Mouse (Mus musculus): Measurements from ENCODE around the gene Tmem120a. TPM values are rescaled to one million over a fixed set of nuclear protein-coding genes. Genes with fewer than 3 reads are reported as not detected.
A peak's percentile ranks its signal among the peaks of the same experiment; 100 is the strongest.

Tmem120a gene
- polyA plus RNA-seq, 1 experiment from 2014 or later, result 54.5 TPM

DNA sequence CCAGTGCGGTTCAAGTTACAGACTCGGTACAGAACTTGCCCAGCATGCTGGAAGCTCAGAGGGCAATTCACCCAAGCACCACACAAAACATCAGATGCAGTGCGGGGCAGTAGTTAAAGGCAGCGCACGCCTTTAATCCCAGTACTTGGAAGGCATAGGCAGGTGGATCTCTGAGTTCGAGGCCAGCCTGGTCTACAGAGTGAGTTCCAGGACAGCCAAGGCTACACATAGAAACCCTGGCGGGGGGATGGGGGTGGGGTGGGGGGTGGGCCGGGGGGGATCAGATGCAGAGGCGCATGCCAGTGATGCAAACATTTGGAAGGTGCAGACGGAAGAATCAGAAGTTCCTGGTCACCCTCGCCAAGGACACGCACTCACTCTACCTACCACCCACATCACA is 494 bp upstream of the Tmem120a start:
- Histone ChIP-seq H3K4me1 (peaks cover 24% of the 10 kb centered on the region), H3K9me3 (peaks cover 19% of the 10 kb centered on the region), H3K36me3 (replicated peaks) (peaks cover 21% of the 10 kb centered on the region), H3K27ac (peak overlapping the region; percentile 84), H3K27me3 (ENCODE audit: poor library complexity, severe bottlenecking) (peaks cover 15% of the 10 kb centered on the region), H3K4me3 (peak overlapping the region; percentile 81)
- WGBS, result 22% methylated on average over 12 of the region's 12 CpGs
- no peak for DNase-seq (ENCODE audit: extremely low spot score, low spot score)

DNA sequence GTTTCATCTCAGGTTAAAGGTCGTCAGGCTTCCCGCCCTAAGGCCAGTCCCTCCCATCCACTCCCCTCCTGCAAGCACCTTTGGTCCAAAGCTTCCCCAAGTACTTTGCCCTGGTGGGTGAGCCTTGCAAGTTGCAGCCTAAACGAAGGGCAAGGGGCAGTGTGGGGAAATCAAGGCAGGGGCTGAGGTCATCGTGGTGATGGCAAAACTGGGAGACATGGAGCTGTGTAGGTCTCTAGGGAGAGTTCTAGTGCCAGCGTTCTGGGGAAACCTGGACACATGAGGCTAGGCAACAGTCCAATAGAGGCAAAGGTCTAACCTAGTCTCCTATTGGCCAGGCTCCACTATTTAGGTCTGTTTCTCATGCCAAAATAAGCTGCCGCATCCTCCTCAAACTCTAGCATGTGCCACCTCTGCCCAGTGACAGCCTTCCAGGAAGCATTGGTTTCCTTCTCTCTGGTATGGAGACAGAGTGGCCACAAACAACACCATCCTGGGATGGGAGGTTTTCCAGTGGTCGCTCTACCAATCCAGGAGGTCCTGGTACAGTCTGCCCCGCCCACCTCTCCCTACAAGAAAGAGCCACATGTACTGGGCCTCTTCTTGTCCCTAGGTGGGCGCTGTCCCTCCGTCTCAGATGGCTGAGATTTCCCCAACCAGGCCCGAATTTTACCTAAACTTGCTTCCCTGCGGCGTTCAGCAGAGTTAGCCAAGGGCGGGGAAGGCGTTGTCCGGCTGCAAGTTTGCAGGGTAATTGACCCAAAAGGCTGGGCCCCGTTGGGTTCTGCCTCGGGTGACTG is 1.1 kb downstream of the Tmem120a start:
- peaks cover 12% of the 10 kb centered on the region for H3K9me3 ChIP-seq
- H3K4me1 ChIP-seq, result peaks cover 24% of the 10 kb centered on the region
- H3K4me3 ChIP-seq, result peak overlapping the region; percentile 81
- peak; percentile 36 for DNase-seq (ENCODE audit: extremely low spot score, low spot score)
- peak overlapping the region; percentile 84 for H3K27ac ChIP-seq
- H3K36me3 ChIP-seq (replicated peaks), result peaks cover 26% of the 10 kb centered on the region
- WGBS, result 22% methylated on average over 18 of the region's 18 CpGs
- peaks cover 15% of the 10 kb centered on the region for H3K27me3 ChIP-seq (ENCODE audit: poor library complexity, severe bottlenecking)

DNA sequence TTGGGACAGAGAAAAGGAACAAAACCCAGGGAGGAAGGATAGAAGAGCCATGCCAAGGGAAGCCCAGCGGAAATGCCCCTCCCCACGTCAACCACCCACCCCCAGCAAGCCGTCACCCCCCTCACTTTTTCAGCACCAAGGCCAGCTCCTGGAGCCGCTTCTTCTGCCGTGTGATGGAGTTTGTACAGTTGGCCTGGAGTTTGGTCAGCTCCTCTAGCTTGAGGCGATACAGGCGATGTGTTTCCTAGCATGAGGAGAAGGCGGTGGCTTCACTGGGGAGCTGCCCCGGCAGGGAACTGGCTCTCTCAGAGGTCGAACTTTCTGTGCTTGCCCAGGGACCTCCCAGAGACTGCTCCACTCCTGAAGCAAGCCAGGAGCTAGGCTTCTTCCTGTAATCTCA is 2.1 kb downstream of the Tmem120a start:
- H3K27me3 ChIP-seq (ENCODE audit: poor library complexity, severe bottlenecking), result peaks cover 15% of the 10 kb centered on the region
- H3K4me1 ChIP-seq, result peaks cover 24% of the 10 kb centered on the region
- peaks cover 3% of the 10 kb centered on the region; the same call in 1 of the 2 replicates for H3K9me3 ChIP-seq
- WGBS, result 73% methylated on average over 10 of the region's 10 CpGs
- no peak overlapping the region for H3K27ac ChIP-seq
- H3K36me3 ChIP-seq (replicated peaks), result peaks cover 35% of the 10 kb centered on the region
- H3K4me3 ChIP-seq, result no peak overlapping the region
- DNase-seq (ENCODE audit: extremely low spot score, low spot score), result no peak

DNA sequence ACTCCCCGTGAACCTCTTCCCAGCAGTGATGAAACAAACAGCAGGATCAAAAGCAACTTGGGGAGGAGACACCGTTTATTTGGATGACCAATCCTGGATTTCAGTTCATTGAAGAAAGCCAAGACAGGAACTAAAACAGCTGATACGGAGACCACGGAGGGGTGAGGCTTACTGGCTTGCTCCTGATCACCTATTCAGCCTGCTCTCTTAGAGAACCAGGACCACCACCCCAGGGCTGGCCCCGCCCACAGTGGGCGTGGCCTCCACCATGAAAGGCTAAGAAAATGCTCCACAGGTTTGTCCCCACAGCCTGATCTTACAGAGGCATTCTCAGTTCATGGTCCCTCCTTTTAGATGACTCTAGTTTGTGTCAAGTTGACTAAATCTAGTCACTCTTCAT is 6.0 kb downstream of the Tmem120a start:
- DNase-seq (ENCODE audit: extremely low spot score, low spot score), result no peak
- H3K27me3 ChIP-seq (ENCODE audit: poor library complexity, severe bottlenecking), result no peaks in the 10 kb centered on the region
- H3K9me3 ChIP-seq, result no peaks in the 10 kb centered on the region
- H3K4me1 ChIP-seq, result peaks cover 11% of the 10 kb centered on the region
- H3K27ac ChIP-seq, result no peak overlapping the region
- peaks cover 74% of the 10 kb centered on the region for H3K36me3 ChIP-seq (replicated peaks)
- 35% methylated on average over 6 of the region's 6 CpGs for WGBS
- H3K4me3 ChIP-seq, result no peak overlapping the region

DNA sequence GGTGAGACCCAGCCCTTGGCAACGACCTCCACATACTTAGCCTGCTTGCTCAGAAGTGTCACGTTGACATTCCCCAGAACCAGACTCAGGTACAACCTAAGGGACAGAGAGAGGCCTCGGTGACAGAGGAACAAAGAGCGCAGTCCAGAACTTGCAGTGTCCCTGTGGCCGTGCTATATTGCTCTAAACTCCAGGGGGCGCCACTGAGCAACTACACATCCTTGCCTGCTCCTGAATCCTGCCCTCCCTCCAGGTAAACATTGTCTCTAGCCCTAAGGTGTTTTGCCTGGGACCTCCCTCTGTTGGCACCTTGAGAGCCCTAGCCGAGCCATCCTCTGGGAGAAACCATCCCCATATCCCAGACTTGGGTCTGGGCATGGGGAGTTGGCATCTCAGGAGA is 7.1 kb downstream of the Tmem120a start:
- Histone ChIP-seq H3K9me3 (no peaks in the 10 kb centered on the region), H3K36me3 (replicated peaks) (peaks cover 85% of the 10 kb centered on the region), H3K4me3 (no peak overlapping the region), H3K27me3 (ENCODE audit: poor library complexity, severe bottlenecking) (no peaks in the 10 kb centered on the region), H3K4me1 (no peaks in the 10 kb centered on the region), H3K27ac (no peak overlapping the region)
- WGBS, result 79% methylated on average over 7 of the region's 7 CpGs
- no peak for DNase-seq (ENCODE audit: extremely low spot score, low spot score)

DNA sequence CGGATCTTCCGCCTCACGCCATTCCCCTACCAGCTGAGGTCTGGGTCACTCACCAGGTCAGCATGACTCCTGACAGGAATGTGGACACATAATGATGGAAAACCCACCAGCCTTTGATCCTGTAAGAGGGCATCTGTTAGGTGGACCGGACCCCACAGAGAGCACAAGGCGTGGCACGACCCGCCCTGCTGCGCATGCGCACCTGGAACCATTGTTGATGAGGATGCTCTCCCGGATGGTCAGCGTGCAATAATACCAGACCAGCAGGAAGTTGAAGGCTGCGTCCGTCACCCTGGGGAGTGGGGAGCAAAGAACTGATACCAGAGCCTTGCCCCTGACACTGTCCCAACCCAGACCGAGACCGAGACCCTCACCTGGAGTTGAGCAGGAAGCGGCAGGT is 7.7 kb downstream of the Tmem120a start:
- no peak overlapping the region for H3K27ac ChIP-seq
- H3K36me3 ChIP-seq (replicated peaks), result peaks cover 85% of the 10 kb centered on the region
- no peak for DNase-seq (ENCODE audit: extremely low spot score, low spot score)
- 93% methylated on average over 16 of the region's 16 CpGs for WGBS
- no peak overlapping the region for H3K4me3 ChIP-seq
- H3K4me1 ChIP-seq, result no peaks in the 10 kb centered on the region
- no peaks in the 10 kb centered on the region for H3K9me3 ChIP-seq
- H3K27me3 ChIP-seq (ENCODE audit: poor library complexity, severe bottlenecking), result no peaks in the 10 kb centered on the region

DNA sequence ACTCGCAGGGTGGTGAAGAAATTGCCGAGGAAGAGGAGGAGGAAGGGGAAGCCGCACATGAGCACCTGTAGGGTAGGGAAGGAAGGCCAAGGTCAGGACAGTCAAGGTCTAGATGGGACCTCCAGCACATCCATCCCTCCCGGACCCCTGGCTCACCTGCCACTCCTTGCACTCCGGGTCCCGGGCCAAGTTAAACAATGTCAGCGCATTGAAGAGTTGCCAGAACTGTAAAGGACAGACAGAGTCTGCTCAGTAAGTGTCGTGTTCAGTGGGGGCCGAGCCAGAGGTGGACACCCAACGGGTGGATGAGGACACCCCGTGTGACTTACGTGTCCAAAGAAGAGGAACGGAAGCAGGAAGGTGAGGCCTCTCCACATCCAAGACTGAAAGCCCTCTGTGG is 8.5 kb downstream of the Tmem120a start:
- H3K27me3 ChIP-seq (ENCODE audit: poor library complexity, severe bottlenecking), result no peaks in the 10 kb centered on the region
- H3K36me3 ChIP-seq (replicated peaks), result peaks cover 85% of the 10 kb centered on the region
- no peak for DNase-seq (ENCODE audit: extremely low spot score, low spot score)
- no peak overlapping the region for H3K4me3 ChIP-seq
- WGBS, result 93% methylated on average over 13 of the region's 13 CpGs
- H3K4me1 ChIP-seq, result no peaks in the 10 kb centered on the region
- no peak overlapping the region for H3K27ac ChIP-seq
- no peaks in the 10 kb centered on the region for H3K9me3 ChIP-seq

DNA sequence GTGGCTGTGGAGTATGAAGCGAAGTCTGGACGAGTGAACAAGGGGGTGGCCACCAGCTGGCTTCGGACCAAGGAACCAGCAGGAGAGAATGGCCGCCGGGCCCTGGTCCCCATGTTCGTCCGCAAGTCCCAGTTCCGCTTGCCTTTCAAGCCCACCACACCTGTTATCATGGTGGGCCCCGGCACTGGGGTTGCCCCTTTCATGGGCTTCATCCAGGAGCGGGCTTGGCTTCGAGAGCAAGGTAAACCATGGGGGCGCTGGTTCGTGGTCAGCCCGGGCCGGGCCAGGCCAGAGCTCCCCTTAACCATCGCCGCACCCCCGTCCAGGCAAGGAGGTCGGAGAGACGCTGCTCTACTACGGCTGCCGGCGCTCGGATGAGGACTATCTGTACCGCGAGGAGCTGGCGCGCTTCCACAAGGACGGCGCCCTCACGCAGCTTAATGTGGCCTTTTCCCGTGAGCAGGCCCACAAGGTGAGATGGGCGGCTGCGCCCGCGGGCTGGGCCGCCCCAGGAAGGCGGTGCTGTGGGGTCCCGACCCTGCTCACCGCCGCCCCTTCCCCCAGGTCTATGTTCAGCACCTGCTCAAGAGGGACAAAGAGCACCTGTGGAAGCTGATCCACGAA is 10.1 kb downstream of the Tmem120a start:
- Histone ChIP-seq H3K9me3 (no peaks in the 10 kb centered on the region), H3K27me3 (ENCODE audit: poor library complexity, severe bottlenecking) (no peaks in the 10 kb centered on the region), H3K27ac (no peak overlapping the region), H3K4me1 (no peaks in the 10 kb centered on the region), H3K4me3 (no peak overlapping the region), H3K36me3 (replicated peaks) (peaks cover 89% of the 10 kb centered on the region)
- DNase-seq (ENCODE audit: extremely low spot score, low spot score), result no peak
- WGBS, result 95% methylated on average over 42 of the region's 42 CpGs

DNA sequence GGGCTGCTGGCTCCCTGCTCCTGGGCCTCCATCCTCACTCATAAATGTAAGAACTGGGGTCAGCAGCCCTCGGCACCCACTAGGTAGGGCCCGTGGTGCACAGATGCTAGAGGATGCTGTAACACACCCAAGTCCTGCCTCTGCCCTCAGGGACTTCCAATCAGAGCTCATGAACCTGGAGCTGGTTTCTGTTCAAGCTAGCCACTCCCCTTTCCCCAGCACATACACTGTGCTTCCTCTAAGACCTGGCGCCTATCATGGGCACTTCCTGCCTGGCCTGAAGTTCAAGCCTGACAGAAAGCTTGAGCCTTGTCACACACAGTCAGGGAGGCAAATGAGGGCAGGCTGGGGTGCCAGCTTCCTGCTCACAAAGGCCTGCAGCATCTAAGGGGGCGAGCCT is 11.2 kb downstream of the Tmem120a start:
- WGBS, result 94% methylated on average over 4 of the region's 4 CpGs
- no peaks in the 10 kb centered on the region for H3K9me3 ChIP-seq
- H3K4me1 ChIP-seq, result 0 out of 2 replicates have a peak, but pooled peaks cover under 1% of the 10 kb centered on the region
- H3K4me3 ChIP-seq, result no peak overlapping the region
- peaks cover 100% of the 10 kb centered on the region for H3K36me3 ChIP-seq (replicated peaks)
- no peak for DNase-seq (ENCODE audit: extremely low spot score, low spot score)
- no peaks in the 10 kb centered on the region for H3K27me3 ChIP-seq (ENCODE audit: poor library complexity, severe bottlenecking)
- no peak overlapping the region for H3K27ac ChIP-seq

DNA sequence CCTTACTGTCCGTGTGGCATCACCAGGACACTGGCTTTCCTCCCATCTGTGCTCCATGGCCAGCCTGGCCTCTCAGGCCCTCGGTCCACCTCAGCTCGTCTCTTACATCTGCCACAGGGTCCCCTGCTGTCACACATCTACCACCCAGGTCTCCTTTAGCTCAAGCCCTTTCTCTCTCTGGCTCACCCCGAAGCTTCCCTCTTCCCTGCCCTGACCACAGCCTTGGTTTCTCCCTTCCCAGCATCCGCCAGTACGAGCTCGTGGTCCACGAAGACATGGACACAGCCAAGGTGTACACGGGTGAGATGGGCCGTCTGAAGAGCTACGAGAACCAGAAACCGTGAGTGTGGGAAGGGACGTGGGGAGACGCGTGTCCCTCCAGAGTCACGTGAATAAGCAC is 12.9 kb downstream of the Tmem120a start:
- Histone ChIP-seq H3K27me3 (ENCODE audit: poor library complexity, severe bottlenecking) (no peaks in the 10 kb centered on the region), H3K27ac (no peak overlapping the region), H3K4me1 (peaks cover 18% of the 10 kb centered on the region), H3K4me3 (no peak overlapping the region), H3K36me3 (replicated peaks) (peaks cover 93% of the 10 kb centered on the region), H3K9me3 (no peaks in the 10 kb centered on the region)
- WGBS, result 98% methylated on average over 16 of the region's 16 CpGs
- no peak for DNase-seq (ENCODE audit: extremely low spot score, low spot score)

DNA sequence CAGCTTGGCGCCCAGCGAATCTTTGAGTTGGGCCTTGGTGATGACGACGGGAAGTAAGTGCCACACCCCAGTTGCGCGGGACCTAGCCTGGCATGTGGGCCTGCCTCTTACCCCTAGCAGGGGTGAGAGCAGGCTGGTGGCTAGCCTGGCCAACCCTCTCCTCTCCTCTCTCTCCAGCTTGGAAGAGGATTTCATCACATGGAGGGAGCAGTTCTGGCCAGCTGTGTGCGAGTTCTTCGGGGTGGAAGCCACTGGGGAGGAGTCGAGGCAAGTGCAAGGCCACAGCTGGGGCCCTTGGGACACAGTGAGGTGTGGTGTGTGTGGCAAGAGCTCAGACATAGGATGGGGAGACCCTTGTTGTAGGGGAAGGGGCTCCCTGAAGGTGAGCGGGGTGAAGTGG is 13.3 kb downstream of the Tmem120a start:
- H3K27ac ChIP-seq, result no peak overlapping the region
- H3K4me3 ChIP-seq, result no peak overlapping the region
- H3K9me3 ChIP-seq, result no peaks in the 10 kb centered on the region
- DNase-seq (ENCODE audit: extremely low spot score, low spot score), result no peak
- WGBS, result 96% methylated on average over 10 of the region's 10 CpGs
- no peaks in the 10 kb centered on the region for H3K27me3 ChIP-seq (ENCODE audit: poor library complexity, severe bottlenecking)
- peaks cover 89% of the 10 kb centered on the region for H3K36me3 ChIP-seq (replicated peaks)
- peaks cover 22% of the 10 kb centered on the region for H3K4me1 ChIP-seq

DNA sequence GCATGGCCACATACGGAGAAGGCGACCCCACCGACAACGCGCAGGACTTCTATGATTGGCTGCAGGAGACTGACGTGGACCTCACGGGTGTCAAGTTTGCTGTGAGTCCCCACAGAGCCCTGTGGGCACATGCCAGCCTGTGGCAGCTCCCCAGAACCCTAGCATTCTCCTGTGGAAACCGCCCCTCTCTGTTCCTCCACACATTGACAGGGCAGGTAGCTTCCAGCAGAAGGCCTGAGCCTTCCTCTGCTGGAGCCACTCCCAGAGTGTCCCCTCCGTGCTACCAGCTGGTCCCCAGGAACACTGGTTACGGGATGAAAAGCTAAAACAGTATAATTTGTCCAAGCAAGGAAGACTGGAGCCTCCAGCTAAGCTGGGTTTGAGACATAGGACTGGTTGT is 14.0 kb downstream of the Tmem120a start:
- no peak for DNase-seq (ENCODE audit: extremely low spot score, low spot score)
- Histone ChIP-seq H3K4me3 (no peak overlapping the region), H3K27ac (no peak overlapping the region), H3K9me3 (no peaks in the 10 kb centered on the region), H3K36me3 (replicated peaks) (peaks cover 82% of the 10 kb centered on the region), H3K27me3 (ENCODE audit: poor library complexity, severe bottlenecking) (no peaks in the 10 kb centered on the region), H3K4me1 (peaks cover 28% of the 10 kb centered on the region)
- WGBS, result 93% methylated on average over 10 of the region's 10 CpGs

DNA sequence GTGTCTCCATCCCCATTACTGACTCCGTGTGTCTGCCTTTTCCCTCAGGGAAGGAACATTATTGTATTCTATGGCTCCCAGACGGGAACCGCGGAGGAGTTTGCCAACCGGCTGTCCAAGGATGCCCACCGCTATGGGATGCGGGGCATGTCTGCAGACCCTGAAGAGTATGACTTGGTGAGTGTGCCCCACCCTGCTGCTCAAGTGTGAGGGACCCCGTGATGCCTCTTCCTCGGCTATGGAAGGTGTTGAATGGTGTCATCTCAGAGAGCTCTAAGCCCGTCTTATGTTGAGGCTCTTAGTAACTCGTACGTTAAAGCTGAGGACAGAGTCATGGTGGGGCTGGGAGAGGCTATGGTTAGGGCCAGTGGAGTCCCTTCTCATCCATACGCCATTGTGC is 14.9 kb downstream of the Tmem120a start:
- no peaks in the 10 kb centered on the region for H3K27me3 ChIP-seq (ENCODE audit: poor library complexity, severe bottlenecking)
- WGBS, result 95% methylated on average over 13 of the region's 13 CpGs
- H3K4me3 ChIP-seq, result no peak overlapping the region
- H3K4me1 ChIP-seq, result peaks cover 37% of the 10 kb centered on the region
- H3K27ac ChIP-seq, result no peak overlapping the region
- no peak for DNase-seq (ENCODE audit: extremely low spot score, low spot score)
- peaks cover 73% of the 10 kb centered on the region for H3K36me3 ChIP-seq (replicated peaks)
- H3K9me3 ChIP-seq, result no peaks in the 10 kb centered on the region

Data from forebrain, embryonic 10.5 days (tissue).